Mouse (Mus musculus) CH12.LX (cell line): Measurements from ENCODE around the gene Tmco4.

Source experiments
- BHLHE40 ChIP-seq: IDR thresholded peaks from 2 replicates; pipeline ENCODE4 v1.6.1; 2011; ENCODE audit warnings: mild to moderate bottlenecking, low read depth, low read length, improper control_type of control experiment
- CHD2 ChIP-seq: IDR thresholded peaks from 2 replicates; pipeline ENCODE4 v1.6.1; 2011; ENCODE audit warnings: low read length, improper control_type of control experiment
- CTCF ChIP-seq, 2 experiments: IDR thresholded peaks in 1 of 2; conservative IDR thresholded peaks in 1 of 2; 2 replicates each; pipeline ENCODE4 v1.5.1; 2011 to 2012; ENCODE audit warnings: low read depth in 2 of 2, low read length in 2 of 2, improper control_type of control experiment in 1 of 2, inconsistent platforms in 1 of 2, mild to moderate bottlenecking in 1 of 2, moderate library complexity in 1 of 2
- EP300 ChIP-seq: IDR thresholded peaks from 2 replicates; pipeline ENCODE4 v1.6.1; 2011; ENCODE audit warnings: low read length, improper control_type of control experiment
- HCFC1 ChIP-seq: IDR thresholded peaks from 2 replicates; pipeline ENCODE4 v1.6.1; 2012; ENCODE audit warnings: low read depth, mild to moderate bottlenecking, inconsistent platforms, low read length, improper control_type of control experiment
- MXI1 ChIP-seq: IDR thresholded peaks from 2 replicates; pipeline ENCODE4 v1.6.1; 2011; ENCODE audit warnings: mild to moderate bottlenecking, low read depth, low read length, improper control_type of control experiment
- MYC ChIP-seq: IDR thresholded peaks from 2 replicates; pipeline ENCODE4 v1.6.1; 2011; ENCODE audit warnings: low read depth, mild to moderate bottlenecking, improper control_type of control experiment, low read length
- NELFE ChIP-seq: IDR thresholded peaks from 2 replicates; pipeline ENCODE4 v1.6.1; 2011; ENCODE audit warnings: low read depth, low read length, improper control_type of control experiment
- POLR2A ChIP-seq: IDR thresholded peaks from 2 replicates; pipeline ENCODE4 v1.6.1; 2011; ENCODE audit warnings: low read depth, mild to moderate bottlenecking, improper control_type of control experiment, low read length
- POLR2AphosphoS2 ChIP-seq: IDR thresholded peaks from 2 replicates; pipeline ENCODE4 v1.6.1; 2011; ENCODE audit warnings: low read depth, low read length, improper control_type of control experiment
- TCF12 ChIP-seq: IDR thresholded peaks from 2 replicates; pipeline ENCODE4 v1.6.1; 2014; ENCODE audit warnings: low read depth, mild to moderate bottlenecking, inconsistent platforms, low read length, improper control_type of control experiment
- UBTF ChIP-seq: IDR thresholded peaks from 2 replicates; pipeline ENCODE4 v1.6.1; 2012; ENCODE audit warnings: low read depth, mild to moderate bottlenecking, inconsistent platforms, low read length, improper control_type of control experiment, moderate library complexity
- ZKSCAN1 ChIP-seq: IDR thresholded peaks from 2 replicates; pipeline ENCODE4 v1.6.1; 2012; ENCODE audit warnings: low read depth, inconsistent platforms, low read length, improper control_type of control experiment, borderline replicate concordance
- ZMIZ1 ChIP-seq: IDR thresholded peaks from 2 replicates; pipeline ENCODE4 v1.6.1; 2012; ENCODE audit warnings: low read depth, mild to moderate bottlenecking, inconsistent platforms, low read length, improper control_type of control experiment

DNA sequence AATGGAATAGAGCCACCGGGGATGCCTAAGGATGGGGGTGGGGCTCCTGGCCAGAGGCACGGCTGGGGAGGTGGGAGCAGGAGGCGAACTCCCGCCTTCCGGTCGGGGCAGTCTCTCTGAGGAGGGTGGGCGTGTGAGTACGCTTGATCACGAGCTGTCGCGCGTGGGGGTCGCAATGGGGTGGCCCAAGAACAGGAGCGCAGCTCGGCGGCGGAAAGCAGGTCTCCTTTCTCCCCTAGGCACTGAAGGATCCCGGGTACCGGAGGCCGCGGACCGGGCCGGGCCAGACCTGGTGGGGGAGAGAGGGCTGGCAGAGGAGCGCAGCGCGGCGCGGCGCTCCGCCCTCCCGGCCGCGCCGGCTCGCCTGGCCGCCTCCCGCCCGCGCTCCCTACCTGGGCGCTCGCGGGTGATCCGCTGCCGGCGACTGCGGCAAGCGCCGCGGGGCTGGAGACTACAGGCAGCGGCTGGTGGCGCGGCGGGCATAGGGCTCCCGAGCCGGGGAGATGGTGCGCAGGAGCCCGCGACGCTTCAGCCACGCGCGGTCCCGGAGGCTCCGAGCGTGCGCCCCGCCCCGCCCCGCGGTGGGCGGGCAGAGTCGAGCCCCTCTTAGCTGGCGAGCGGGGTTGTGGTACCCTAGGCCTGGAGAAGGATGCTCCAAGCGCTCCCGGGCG lies 102.5 kb downstream of the Tmco4 start, which contains the start of gene Htr6:
- no peak for TF ChIP-seq NELFE
- no peak for TF ChIP-seq POLR2AphosphoS2
- TF ChIP-seq POLR2A = no peak
- TF ChIP-seq EP300 = no peak
- TF ChIP-seq CTCF (conservative IDR thresholded peaks at IDR 0.05 in 1 of 2, IDR thresholded peaks at IDR 0.05 in 1 of 2; ENCODE audit: low read depth in 2 of 2, low read length in 2 of 2) = no peak
- TF ChIP-seq UBTF = no peak
- no peak for TF ChIP-seq ZMIZ1
- TF ChIP-seq CHD2 = no peak
- no peak for TF ChIP-seq MXI1
- no peak for TF ChIP-seq ZKSCAN1
- TF ChIP-seq TCF12 = no peak
- TF ChIP-seq BHLHE40 = no peak
- TF ChIP-seq MYC = no peak
- TF ChIP-seq HCFC1 = no peak
